Mouse (Mus musculus) lung, postnatal 36 days (tissue): Measurements from ENCODE around the gene Mrc2.

Source experiments
- DNase-seq: peaks from one replicate; pipeline ENCODE4 v3.0.0; 2022; ENCODE audit warnings: mixed read lengths

Gene Mrc2

DNA sequence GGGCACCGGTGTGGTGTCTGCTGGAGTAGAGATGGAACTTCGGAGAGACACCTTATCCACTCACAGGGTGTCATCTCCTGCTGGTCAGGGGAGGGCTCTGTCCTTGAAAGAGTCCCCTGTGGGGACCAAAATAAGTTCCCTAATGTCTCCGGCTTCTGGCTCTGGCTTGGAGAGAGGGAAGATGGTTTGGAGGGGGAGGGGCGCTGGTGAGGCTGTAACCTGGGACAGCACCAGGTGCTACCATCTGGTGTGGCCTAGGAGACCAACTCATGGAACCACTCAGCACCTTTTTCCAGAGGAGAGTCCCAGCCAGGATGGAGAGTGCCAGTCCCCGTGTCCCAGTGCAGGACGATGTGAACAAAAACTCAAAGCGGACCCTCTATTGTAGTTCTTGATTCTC lies 58.2 kb downstream of the Mrc2 start:
- DNase-seq = no peak

DNA sequence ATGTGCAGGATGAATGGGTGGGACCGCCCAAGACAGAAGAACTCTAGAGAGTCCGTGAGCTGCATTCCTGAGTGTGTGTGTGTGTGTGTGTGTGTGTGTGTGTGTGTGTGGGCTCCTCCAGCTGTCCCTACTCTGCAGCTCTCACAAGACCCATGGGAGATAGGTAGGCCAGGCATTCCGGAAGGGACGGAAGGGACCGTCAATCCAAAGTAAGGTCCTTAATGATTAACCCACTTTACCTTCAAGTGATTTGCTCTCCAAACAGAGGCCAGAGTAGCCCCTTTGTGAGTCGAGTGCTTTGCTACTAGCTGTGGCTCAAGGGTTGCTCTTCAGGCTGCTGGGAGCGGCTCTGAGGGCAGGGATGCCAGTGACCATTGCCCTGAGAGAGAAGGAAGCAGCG lies 59.7 kb downstream of the Mrc2 start:
- peak; percentile 86 for DNase-seq

GRCm38 (mm10) chr11:105352954-105353890 lies 60.8 kb downstream of the Mrc2 start:
- peak; percentile 85 for DNase-seq

DNA sequence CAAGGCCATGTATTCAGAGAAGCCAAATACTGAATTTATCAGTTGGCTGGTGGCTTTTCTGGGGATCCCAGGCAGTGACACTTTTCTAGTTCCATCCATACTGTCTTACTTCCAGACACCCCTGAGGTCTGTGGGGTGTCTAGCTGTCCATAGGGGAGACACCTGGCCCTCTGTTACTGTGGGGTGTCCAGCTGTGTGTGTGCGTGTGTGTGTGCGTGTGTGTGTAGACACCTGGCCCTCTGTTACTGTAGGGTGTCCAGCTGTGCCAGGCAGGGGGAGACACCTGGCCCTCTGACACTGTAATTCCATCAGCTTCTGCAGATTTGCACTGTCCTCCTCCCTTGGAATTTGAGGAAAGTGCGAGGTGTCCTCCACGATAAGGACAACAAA lies 61.4 kb downstream of the Mrc2 start:
- DNase-seq = no peak

DNA sequence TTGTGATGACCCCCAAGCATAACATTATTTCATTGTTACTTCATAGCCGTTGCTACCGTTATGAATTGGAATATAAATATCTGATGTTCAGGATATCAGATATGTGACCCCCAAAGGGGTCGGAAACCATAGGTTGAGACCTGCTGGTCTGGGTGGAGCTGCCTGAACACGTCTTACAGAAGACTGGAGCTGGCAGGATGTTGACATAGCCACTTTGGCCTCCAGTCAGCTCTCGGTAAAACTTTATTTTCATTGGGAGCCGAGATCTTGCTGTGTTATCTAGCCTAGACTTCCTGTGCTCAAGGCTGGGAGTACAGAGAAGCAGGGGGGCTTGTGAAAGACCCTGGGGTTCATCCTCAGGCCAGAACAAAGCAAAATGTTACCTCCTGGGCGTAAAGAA lies 63.9 kb downstream of the Mrc2 start:
- peak; percentile 36 for DNase-seq

DNA sequence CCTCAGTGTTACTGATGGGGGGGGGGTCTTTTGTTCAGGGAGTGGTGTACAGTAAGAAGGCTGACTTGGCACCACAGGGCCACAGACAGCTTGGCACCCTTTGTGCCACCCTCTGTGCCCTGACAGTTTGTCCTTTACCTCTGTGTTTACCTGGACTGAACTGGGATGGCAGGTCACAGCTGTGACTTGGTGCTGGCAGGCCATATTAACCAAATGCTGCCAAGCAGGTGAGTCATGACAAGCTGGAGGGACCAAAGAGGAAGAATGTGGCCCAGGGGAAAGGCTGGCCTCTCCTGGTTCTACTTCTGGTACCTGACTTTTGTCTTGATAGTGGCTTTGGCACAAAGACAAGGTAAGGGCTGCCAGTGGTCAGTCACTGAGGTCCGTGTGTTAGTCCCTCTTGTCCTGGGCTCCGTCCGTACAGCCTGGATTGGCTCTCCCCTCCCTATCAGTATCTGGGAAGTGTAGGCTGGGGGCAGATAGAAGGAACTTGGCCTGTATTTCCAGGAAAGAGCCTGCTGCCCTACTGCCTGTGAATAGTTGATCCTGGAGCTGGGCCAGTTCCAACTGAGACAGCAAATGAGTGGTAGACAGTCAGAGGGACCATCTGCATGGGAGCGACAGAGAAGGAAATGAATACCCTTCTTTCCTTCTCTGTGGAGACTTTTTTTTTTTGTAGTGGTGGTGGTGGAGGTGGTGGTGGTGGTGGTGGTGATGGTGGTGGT lies 69.8 kb downstream of the Mrc2 start:
- DNase-seq = peak; percentile 45

DNA sequence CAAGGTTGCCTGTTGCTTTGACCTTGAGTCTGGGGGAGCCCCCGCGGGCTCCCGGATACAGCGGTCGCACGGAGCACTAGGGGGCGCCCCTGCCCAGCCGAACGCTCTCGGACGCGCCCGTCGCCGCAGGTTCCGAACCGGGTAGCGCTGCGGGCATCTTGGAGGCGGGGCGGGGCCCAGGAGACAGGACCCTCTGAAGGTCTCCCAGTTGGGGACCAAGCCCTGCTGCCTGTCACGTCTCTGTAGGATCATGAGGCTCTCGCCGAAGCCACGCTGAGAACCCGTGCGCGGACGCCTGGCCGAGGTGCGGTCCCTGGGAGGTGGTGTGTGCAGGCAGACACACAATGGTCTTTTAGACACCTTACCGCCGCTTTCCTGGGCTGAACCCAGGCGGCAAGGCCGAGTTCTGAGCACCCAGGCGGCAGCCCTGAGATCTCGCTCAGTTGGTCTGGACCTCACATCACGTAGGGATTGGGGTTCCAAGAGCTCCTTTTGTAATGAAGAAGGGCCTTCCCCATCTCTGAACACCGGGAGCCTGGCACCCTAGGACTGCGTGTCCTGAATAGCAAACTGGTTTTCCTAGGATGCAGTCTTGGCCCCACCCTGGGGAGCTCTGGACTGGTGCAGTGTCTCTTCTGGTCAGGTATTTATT lies 70.6 kb downstream of the Mrc2 start:
- peak; percentile 84 for DNase-seq

- peak; percentile 32 for DNase-seq
Measured at GRCm38 (mm10) chr11:105363598-105364385, 71.3 kb downstream of the Mrc2 start.

GRCm38 (mm10) chr11:105364386-105365065 lies 72.1 kb downstream of the Mrc2 start:
- peak; percentile 22 for DNase-seq

DNA sequence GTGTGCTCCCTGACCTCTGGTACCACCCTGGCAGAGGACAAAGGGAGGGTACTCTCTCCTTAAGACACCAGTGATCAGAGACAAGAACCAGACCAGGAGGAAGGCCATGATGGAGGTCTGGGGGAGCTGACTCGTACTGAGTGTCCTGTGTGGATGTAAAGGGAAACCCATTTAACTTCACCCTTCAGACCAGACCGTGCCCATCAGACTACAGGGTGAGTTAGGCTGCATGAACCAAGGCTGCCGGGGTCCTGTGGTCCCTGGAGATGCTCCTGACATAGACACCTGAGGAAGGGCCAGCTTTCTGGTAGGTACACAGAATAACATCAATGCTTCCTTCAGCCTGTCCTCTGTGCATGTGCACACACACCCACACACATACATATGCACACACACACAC lies 73.2 kb downstream of the Mrc2 start:
- no peak for DNase-seq

GRCm38 (mm10) chr11:105366051-105366450 lies 73.6 kb downstream of the Mrc2 start:
- DNase-seq = no peak

GRCm38 (mm10) chr11:105367163-105367562 lies 74.7 kb downstream of the Mrc2 start:
- no peak for DNase-seq

DNA sequence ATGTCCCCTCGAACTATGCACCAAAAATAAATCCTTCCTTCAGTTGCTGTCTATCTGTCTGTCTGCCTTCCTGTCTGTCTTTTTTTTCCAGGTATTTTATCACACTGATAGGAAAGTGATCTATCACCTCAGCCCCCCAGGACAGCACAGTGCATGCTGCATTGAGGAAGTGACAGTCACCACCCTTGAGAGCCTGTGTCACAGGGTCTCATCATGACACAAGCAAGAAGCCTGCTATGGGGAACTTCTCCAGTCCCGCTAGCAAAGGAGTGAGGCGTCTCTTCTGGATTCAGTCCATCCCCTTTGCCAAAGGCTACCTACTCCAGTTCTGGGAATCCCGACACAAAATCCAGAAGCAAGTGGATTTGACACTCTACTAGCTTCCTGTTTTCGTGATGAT lies 76.4 kb downstream of the Mrc2 start:
- no peak for DNase-seq

- DNase-seq = no peak
Measured at GRCm38 (mm10) chr11:105369526-105370386, 77.3 kb downstream of the Mrc2 start.

DNA sequence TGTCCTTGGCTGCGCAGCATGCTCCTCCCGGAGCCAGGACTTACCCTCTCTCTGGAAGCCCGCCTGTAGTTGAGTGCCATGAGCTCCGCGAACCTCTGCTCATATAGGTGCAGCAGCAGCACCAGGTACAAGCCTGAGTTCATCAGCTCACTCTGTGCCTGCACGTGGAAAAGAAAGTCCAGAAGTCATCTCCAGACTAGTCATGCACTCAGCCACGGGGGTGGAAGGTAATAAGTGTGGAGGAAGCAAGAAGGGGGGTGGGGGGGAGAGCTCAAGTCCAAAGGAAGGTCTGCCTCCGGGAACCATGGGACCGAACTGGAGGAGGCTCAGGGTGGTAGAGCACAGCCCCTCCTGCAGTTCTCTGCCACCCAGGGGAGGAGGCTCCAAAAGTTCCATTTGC lies 79.4 kb downstream of the Mrc2 start:
- peak; percentile 32 for DNase-seq

- no peak for DNase-seq
Measured at GRCm38 (mm10) chr11:105373881-105374280, 81.4 kb downstream of the Mrc2 start.

- no peak for DNase-seq
Measured at GRCm38 (mm10) chr11:105374526-105375175, 82.2 kb downstream of the Mrc2 start.

- peak; percentile 53 for DNase-seq
Measured at GRCm38 (mm10) chr11:105375821-105376235, 83.4 kb downstream of the Mrc2 start.

GRCm38 (mm10) chr11:105385266-105385665 lies 92.8 kb downstream of the Mrc2 start:
- DNase-seq = no peak

DNA sequence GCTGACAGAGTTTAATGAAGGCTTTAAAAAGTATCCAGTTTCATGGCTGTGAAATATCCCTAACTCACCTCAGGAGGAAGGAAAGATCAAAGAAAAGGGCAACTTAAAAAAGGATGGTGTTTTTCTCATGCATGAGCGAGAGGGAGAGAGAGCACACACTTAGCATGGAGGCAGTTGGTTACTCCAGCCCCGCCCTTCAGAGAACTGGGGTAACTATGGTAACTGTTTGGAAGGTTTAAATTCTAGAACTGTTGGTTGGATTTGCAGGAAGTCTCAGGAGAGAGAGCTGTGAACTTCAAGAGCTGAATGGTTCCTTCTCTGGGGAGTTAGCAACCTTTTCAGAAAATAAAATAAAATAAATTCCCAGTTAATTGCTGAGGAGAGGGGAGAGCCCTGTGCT lies 96.2 kb downstream of the Mrc2 start:
- DNase-seq = no peak
